Mouse (Mus musculus) CD4-positive helper T cell, adult 2 months (primary cell): ENCODE results near the gene Bloc1s5.

Experiments used
- DNase-seq: peaks from one replicate; pipeline ENCODE4 v3.0.0-alpha.2; 2012; ENCODE audit warnings: low read depth, missing footprints, low spot score

The Bloc1s5 gene

GRCm38 (mm10) chr13:38573281-38573680 lies 61.6 kb downstream of the Bloc1s5 start:
- DNase-seq: no peak

- no peak for DNase-seq
Observed at GRCm38 (mm10) chr13:38565245-38565644, 69.7 kb downstream of the Bloc1s5 start.

GRCm38 (mm10) chr13:38554611-38555010 lies 80.3 kb downstream of the Bloc1s5 start:
- no peak for DNase-seq

GRCm38 (mm10) chr13:38554210-38554609 lies 80.7 kb downstream of the Bloc1s5 start:
- DNase-seq: no peak

GRCm38 (mm10) chr13:38548681-38549080 lies 86.2 kb downstream of the Bloc1s5 start:
- no peak for DNase-seq

- no peak for DNase-seq
Observed at GRCm38 (mm10) chr13:38547717-38548116, 87.2 kb downstream of the Bloc1s5 start.

GRCm38 (mm10) chr13:38546754-38547153 lies 88.2 kb downstream of the Bloc1s5 start:
- DNase-seq: no peak

- no peak for DNase-seq
Observed at GRCm38 (mm10) chr13:38545460-38545859, 89.4 kb downstream of the Bloc1s5 start.

- no peak for DNase-seq
Observed at GRCm38 (mm10) chr13:38544769-38545445, 90.0 kb downstream of the Bloc1s5 start.

- DNase-seq: no peak
Observed at GRCm38 (mm10) chr13:38543455-38544125, 91.3 kb downstream of the Bloc1s5 start.
